Mouse (Mus musculus) spleen, adult 18-20 months (tissue): Measurements from ENCODE around the gene Rgs8.

ENCODE experiments used
- DNase-seq, 2 experiments: peaks; one replicate each; pipeline ENCODE4 v3.0.0; 2022; ENCODE audit warnings: mixed read lengths in 2 of 2

Rgs8 gene

DNA sequence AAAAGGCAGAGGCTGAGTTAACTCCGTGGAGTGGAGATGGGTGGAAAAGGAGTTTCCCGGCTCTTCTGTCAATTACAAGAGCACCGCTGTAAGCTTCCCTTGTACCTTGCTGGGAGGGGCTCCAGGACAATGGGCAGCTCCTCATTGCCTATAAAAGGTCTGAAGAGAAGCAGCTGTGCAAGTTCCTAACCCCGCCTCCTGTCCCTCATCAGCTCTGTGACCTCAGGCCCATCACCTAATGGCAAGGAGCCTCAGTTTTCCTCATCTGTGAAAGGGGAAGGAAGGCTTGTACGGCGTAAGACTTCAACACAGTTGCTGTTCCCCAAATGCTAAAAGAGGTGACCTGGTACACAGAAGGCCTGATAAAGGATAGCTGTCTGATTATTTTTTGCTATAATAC lies 24.8 kb downstream of the Rgs8 start:
- no peak for DNase-seq

DNA sequence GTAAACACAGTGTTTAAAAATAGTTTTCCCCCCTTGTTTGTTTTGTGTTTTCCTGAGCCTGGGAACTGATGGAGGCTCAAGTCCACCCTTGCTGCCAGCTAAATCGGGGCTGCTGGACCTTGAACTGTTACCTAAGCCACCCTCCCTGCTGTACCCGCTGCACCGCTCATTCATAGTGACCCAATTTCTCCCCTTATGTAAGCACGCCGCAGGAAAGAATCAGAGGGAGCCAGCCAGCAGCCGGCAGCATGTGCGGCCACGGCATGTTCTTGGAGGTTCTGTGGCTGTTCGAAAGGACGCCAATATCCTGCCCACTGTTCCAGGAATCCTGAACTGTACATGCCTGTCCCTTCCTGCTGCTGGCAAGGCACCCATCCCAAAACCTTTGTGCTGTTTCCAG lies 26.3 kb downstream of the Rgs8 start:
- DNase-seq: no peak

DNA sequence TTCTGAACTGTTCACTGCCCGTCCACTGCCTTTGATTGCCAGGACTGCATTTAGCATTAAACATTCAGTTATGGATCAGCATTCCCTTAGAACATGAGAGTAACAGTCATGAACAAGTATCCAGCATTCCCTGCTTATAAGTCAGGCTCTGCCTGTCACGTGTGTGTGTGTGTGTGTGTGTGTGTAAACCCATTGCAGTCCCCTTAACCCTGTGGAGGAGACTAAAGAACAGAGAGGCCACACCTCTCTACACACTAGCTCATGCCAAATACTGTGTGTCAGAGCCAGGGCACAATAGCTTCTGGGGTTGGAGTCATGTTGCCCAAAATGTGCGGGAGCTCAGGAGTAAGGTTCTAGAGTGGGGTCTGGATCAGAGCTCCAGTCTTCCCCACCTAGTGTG lies 26.8 kb downstream of the Rgs8 start:
- no peak for DNase-seq

DNA sequence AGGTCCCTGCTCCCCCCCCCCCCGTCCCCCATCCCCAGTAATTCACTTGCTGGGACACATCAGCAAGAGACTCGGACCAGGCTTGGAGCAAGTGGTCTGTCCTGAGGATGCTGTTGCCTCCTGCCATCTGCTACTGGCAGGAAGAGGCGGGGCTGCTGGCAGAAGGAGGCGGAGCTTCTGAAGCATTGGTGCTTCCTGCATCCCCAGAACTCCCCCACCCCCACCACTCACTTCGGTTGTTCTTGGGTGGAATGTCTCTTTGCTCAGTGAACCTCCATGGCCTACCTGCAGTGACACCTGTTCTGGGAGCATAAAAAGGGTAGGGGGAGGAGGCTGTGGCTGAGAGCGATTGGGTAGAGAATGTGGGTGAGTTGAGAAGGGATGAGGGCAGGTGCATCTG lies 27.5 kb downstream of the Rgs8 start:
- no peak for DNase-seq

DNA sequence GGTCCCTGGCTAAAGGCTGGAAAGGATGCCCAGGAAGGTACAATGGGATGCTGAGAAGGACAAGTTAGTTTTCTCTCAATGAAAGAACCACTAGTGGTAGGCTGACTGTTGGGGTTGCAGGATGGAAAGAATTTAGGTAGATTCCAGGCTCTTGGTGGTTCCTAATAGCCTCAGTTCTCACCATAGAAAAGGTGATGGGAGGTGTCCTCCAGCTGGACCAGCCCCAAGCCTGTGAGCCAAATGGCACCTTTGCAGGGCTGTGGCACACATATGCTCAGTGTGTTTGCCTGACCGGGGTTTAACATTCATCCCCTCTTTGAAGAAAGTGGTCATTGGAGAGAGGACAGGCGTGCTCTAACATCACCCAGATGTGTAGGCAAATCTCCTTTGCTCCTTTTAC lies 28.2 kb downstream of the Rgs8 start:
- no peak for DNase-seq

DNA sequence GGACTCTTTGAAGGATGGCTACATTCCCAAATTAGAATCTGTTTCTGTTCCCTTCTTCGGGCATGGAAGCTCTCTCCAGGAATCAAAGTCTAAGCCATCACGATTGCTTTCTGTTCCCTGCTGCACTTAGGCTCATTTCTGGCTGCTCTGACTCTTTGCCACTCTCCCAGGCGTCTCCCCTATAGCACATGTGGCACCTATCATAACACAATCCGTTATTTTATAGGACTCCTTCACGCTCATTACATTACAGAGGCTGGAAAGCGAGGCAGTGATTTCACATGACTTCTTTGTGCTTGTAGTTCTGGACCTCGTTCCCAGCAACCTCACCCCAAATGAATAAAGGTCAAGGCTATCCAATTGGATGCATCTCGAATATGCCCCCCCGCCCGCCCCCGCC lies 30.4 kb downstream of the Rgs8 start:
- DNase-seq: no peak

DNA sequence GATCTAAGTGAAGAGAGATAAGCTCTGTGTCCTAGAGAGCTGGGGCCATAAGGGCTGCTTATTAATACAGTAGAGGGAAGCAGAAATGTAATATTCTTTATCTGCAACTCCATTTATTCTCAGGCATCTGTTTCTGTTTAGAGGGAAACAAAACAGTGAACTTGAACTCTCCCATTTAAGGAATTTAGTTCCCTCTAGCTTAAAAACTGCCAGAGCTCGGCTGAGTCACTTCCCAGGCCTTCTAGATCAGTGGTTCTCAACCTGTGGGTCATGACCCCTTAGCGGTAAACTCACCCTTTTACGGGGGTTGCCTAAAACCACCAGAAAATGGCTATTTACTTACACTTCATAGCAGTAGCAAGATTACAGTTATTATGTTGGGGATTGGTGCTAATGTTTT lies 32.8 kb downstream of the Rgs8 start:
- no peak for DNase-seq

DNA sequence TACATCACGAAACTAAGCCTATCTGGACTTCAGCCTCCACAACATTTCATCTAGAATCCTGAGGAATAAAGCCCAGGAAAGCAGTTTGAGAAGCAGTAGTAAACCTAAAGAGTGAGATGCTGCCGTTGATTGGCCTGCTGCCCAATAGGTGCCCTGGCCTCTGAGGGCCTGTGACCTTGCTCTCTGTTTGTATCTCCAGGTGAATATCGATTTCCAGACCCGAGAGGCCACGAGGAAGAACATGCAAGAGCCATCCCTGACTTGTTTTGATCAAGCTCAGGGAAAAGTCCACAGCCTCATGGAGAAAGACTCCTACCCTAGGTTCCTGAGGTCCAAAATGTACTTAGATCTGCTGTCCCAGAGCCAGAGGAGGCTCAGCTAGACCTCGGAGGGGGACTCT lies 39.7 kb downstream of the Rgs8 start:
- DNase-seq: no peak

DNA sequence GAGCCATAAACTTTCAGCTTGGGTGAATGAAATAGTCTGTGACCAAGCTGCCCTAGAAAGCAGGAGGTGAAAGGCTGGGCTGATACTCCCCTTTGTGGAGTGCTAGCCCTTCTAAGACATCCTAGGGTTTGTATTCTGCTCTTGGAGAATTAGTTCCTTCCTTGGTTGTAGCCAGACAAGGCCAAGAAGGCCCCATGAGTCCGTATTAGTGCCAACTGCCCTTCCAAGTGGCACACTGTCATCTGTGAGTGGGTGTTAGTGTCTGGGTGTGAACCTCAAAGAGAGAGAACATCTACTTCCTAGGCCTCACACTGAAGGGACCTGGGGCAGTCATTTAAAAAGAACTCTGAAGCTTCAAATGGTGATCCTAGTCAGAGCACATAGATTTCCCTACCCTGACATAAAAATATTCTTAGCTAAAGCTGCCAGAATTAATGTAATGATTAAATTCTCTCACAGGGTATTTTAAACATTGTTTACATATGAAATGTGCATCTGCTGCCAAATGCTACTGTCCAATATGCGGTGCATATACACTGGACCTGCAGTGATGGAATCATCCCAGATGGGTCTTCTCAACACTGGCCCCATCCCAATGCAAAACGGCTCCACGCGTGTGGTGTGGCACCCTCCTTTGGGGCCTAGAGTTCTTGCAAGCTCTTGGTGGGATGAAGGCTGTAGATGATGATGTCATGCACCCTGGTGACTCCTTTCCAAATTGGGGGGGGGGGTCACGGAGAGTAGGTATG lies 41.7 kb downstream of the Rgs8 start:
- no peak for DNase-seq

DNA sequence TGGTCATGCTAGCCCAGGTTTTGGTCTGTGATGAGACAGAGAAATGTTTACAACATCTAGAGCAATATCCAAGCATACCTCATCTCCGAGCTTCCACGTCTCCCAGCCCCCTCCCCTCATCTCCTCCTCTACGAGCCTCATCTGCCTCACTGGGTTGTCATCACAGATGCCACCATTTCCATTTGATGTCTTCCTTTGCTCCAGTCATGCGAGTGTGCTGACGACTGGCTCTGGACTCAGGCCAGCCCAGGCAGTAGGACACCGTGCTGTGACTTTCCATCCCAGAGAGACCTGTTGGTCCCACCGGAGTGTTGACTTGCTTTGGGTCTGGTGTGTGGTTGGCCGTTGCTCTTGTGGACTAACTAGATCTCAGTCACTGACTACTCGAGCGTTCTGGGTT lies 42.6 kb downstream of the Rgs8 start:
- DNase-seq: no peak

DNA sequence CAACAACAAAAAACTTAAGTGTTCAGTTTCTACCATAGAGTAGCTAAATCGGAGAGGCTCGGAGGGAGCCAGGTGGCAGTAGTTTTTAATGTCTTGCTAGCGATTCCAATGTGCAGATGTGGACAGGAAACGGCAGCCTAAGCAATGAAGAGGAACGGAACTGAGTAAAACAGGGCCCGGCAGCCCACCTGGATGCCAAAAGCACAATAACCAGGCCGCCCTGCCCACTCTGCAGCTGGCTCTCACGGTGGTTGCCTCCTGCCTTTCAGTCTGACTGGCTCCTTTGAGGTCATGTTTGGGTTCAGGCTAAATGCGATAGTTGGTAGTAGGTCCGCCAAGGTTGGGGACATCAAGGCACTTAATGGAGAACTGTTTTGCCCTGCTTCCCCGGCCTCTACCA lies 43.3 kb downstream of the Rgs8 start:
- DNase-seq: no peak

DNA sequence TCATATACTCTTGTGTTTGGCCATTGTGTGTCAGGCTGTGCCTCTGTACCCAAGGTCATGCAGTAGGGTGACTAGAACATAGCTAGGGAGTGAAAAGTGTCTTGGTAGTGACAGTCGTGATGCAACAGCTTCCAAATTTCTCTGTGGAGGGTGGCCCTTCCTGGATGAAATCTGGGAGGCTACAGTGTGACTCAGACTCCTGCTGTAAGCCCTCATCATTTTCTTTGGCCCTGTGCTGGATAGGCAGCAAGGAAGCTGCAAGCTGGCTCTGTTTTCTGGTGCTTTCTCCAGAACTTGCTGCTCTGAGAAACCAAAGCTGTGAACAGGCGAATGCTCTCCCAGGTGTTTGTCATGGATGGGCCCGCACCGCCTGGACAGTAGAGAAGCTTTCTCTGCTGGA lies 43.7 kb downstream of the Rgs8 start:
- no peak for DNase-seq

DNA sequence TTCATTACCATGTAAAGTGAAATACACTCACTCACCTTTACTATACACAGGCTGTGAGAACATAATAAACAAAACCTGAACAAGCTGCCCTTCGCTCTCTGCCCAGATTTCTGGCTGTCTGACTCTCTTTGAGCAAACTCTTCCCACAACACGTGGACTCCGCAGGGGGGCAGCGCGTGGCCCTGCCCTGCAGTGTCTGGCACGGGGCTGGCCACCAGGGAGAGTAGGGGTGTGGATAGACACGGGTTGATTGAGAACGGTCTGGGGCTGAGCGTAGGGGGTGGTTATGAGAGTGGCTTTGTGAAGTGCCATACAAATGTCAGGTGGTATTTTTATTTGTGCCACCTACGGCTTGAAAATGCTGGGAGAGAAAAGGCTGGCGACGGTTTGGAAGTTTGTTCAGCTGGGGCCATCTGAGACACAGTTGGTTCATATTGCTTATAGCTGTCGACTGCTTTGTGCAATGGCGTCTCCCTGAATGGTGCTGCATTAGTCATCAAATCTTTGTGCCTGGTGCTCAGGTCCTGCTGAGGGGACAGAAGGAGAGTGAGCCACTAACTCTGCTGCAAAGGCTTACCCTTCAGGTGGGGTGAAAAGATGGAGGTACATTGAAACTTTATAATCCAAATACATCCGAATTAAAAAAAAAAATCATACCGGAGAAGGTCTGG lies 44.9 kb downstream of the Rgs8 start:
- no peak for DNase-seq

DNA sequence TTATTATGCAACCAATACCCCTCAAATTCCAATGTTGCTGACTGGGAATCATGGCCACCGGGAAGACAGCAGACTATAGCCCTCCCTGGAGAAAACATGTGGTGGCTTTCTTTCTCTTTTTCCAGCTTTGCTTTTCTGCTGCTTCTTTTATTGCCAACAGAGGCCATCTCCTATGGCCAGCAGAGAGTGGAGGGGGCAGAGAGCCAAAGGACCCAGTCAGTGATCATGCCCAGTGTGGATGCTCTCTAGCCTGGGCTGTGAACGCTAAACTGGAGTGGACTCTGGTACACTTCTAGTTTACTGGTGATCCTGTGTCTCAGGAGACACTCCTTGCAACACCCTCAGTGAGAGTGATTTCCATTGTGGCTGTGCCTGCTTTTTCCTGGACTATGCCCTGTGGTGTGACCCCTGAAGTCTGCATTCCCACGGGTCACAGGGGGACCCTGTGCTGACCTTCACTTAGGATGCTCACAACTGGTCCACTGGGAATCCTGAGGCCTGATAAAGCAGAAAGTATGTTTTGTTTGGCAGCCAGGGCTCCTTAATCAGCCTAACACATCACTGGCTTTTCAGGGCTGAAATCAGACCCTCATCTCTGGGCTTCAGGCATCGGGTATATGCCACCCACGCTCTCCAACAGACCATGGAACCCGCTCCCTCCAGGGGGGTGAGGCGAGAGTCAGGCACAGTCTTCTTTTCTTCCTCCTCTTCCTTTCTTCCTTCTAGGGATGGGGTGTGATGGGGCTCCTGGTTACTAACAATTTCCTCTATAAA lies 45.7 kb downstream of the Rgs8 start:
- no peak for DNase-seq

DNA sequence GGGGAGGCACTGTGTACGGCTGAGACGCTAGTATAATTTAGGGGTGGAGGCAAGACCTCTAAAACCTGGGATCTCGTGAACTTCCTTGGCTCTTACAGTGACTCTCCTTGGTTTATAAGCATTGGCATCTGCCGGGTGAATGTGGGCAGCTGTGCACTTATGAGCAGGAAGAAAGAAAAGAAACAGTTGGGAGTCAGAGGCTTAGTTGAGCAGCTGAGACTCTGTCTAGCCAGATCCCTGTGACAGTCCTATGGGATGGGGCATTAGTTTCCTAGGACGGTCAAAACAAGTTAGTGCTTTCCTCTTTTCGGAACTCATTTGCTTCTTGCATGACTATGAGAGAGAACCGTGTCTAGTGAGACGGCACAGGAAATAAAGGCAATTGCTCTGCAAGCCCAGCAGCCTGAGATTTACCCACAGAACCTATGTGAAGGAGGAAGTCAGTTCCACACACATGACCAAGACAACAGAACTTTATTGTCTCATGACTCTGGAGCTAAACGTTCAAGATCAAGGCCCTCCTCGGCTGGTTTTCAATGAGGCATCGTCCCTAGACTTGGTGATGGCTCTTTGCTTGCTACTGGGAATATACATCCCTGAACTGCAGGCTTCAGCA lies 47.7 kb downstream of the Rgs8 start:
- no peak for DNase-seq

DNA sequence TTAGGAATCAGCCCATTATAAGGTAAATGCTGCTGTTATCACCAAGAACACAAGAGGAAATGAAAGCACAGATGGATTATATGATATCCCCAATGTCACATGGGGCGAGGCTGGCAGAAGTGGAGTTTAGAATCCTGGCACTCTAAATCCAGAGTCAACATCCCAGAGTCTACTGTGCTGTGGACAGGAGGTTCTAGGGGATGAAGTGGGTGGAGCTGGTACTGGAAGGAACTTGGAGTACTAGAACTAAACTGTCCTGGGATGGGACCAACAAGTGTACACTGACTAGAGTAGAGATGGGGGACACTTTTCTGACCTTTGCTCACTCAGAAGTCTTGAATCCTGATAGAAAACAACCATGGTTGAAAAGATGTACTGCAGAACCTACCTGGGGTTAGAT lies 48.6 kb downstream of the Rgs8 start:
- DNase-seq: no peak

DNA sequence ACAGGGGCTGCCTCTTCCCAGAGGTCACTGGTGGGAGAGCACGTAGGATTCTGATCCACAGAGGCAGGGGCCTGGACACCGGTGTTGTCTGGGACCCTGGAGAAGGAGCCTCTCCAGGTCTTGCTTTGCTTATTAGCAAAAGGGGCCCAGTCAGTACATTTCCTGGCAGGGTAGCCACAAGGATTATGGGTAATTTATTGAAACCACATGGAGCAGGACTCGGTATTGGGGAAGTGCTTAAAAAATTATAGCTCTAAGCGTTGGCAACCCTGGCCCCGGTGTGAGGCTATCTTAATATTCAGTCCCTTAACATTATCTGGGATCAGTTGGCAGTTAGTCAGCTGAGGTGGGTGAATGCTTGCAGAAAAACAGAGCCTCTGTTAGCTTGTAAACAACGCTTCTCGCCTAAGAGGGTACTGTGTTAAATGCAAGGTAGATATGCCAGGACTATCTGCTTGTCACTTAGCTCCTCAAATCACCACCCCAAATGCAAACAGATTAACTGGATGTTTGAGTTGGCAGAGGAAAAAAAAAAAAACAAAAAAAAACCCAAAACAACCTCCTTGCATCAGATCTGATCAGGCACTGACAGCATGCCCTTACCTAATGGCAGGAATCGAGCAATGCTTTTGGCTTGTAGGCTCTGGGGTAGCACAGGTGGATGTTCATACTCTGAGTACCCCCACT lies 49.5 kb downstream of the Rgs8 start:
- no peak for DNase-seq

DNA sequence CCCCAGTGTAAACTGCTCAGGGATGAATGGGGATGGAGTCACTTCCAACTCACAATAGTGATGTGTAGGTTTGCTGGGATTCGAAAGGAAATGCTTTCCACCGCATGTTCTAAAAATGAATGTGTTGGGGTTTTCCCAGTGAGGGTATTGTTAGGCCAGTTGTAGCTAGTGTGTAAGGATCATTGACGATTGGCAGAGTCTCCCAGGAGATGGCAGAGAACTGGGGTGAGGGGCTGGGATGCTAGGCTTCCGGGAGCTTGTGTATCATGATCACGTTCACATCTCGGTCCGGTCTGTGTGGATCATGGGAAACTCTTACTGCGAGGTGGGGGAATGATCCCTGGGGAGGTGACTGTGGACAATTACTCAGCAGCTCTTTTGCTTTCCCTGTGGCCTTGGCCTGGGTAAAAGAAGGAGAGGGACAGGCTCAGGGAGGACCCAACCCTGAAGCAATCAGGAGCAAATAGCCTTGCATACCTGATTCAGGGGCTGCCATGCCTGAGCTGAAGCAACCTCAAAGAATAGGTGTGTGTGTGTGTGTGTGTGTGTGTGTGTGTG lies 50.1 kb downstream of the Rgs8 start:
- no peak for DNase-seq

DNA sequence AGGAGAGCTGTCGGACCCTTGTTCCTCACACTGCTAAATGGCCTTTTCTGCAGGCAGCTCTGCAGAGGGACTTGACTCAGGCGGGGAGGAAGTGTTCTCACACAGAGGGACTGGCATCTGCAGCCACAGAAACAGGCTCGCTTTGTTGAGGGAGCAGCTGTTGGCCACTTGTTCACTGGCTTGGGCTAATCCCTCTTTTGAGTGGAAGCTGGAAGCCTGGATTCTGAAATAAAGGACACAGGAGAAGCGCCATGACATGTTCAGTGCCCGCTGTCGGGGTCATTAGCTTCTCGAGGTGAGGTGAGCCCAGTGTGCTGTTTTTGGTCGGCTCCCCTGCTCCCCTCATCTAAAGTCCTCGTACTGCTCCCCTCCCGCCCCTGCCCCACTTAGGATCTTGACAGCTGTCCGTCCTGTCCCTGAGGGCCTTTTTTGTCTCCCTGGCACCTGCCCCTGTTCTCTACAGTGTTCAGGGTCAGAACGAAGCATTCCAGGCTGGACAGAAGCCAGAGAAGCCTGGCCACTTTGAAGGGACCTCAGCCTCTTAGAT lies 50.7 kb downstream of the Rgs8 start:
- no peak for DNase-seq

DNA sequence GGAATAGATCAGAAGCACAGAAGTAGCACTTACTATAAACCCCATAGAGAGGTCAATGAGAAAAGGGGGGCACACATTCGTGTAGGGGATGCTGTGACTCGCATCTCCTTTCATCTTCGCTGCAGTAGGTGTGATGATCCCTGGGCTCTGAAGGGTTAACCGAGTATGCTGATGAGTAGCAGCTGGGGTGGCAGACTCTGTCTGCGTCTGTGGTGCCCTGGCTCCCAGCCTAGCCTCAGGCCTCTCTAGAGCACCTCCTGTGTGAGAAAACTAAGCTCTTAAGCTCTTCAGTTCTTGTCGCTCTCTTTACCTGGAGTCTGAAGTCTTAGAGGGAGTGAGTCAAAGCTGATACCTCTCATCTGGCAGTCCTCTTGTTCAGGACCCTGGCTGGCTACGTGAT lies 51.3 kb downstream of the Rgs8 start:
- DNase-seq: no peak

DNA sequence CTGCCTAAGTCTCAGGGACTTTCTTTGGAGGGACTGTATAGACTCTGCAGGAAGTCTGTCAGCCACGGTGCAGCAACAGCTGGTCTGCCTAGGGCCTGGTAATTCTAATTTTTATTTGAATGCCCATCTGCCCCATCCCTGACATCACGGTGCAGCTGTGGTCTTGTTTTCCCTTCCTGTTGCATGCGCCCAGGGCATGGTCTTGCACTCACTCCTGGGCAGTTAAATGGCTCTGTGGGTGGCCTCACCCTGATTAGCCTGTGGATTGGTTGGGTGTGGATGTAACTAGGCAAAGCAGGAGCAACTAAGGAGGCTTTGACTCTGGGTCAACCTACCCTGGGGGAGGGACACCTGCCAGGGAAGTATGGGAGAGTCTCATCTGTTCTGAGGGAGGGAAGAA lies 52.2 kb downstream of the Rgs8 start:
- no peak for DNase-seq

DNA sequence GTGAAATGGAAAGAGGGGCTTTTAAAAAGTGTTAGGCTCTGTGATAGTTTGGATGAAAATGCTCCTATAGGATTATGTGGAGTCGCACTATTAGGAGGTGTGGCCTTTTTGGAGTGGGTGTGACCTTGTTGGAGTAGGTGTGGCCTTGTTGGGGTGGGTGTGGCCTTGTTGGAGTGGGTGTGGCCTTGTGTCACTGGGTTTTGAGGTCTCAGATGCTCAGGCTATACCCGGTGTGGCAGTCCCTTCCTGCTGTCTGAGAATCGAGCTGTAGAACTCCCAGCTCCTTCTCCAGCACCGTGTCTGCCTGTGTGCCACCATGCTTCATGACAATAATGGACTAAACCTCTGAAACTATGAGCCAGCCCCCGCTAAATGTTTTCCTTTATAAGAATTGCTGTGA lies 55.8 kb downstream of the Rgs8 start:
- DNase-seq: no peak
